Mouse (Mus musculus) neural tube, embryonic 11.5 days (tissue): ENCODE results near the gene Gpr35. TPM values are rescaled to one million over a fixed set of nuclear protein-coding genes. Genes with fewer than 3 reads are reported as not detected.
A peak's percentile ranks its signal among the peaks of the same experiment; 100 is the strongest.
"Not testable (repeated sequence)": the region's sequence is repeated elsewhere in the genome, so short reads cannot be mapped to it uniquely, and the experiment has no call there.

Experiments
- ATAC-seq: fragments of 200-750 bp; cut with Nextera tagmentation; 2 replicates; pipeline ENCODE4 v1.8.0; 2017; ENCODE audit warnings: moderate number of reproducible peaks, mild to moderate bottlenecking, moderate TSS enrichment, moderate library complexity; ENCODE audit not compliant: insufficient read depth, low FRiP score, low TSS enrichment
- DNase-seq: peaks from one replicate; pipeline ENCODE4 v3.0.0-alpha.2; 2015; ENCODE audit warnings: low spot score
- H3K27ac ChIP-seq: fragments of 300-500 bp; sonication (generic); 2 replicates; pipeline ENCODE4 v1.5.1; 2014; ENCODE audit warnings: low read depth, mild to moderate bottlenecking, low read length
- H3K27me3 ChIP-seq: fragments of 300-500 bp; sonication (generic); 2 replicates; pipeline ENCODE4 v1.6.1; 2014; ENCODE audit warnings: mild to moderate bottlenecking, low read length, mixed read lengths; ENCODE audit not compliant: control insufficient read depth, insufficient read depth
- H3K36me3 ChIP-seq: fragments of 300-500 bp; sonication (generic); 2 replicates; pipeline ENCODE4 v1.6.1; 2014; ENCODE audit warnings: mild to moderate bottlenecking, low read length, moderate library complexity, mixed read lengths; ENCODE audit not compliant: control insufficient read depth, insufficient read depth
- H3K4me1 ChIP-seq: fragments of 300-500 bp; sonication (generic); 2 replicates; pipeline ENCODE4 v1.6.1; 2014; ENCODE audit warnings: low read length, mixed read lengths; ENCODE audit not compliant: control insufficient read depth, insufficient read depth
- H3K4me2 ChIP-seq: fragments of 300-500 bp; sonication (generic); 2 replicates; pipeline ENCODE4 v1.6.1; 2014; ENCODE audit warnings: low read depth, mild to moderate bottlenecking, moderate library complexity
- H3K4me3 ChIP-seq: fragments of 300-500 bp; sonication (generic); 2 replicates; pipeline ENCODE4 v1.5.1; 2014; ENCODE audit warnings: low read depth, low read length
- H3K9ac ChIP-seq: fragments of 300-500 bp; sonication (generic); 2 replicates; pipeline ENCODE4 v1.6.1; 2014; ENCODE audit warnings: mild to moderate bottlenecking, low read length
- H3K9me3 ChIP-seq: fragments of 300-500 bp; sonication (generic); 2 replicates; pipeline ENCODE4 v1.6.1; 2016; ENCODE audit warnings: low read length; ENCODE audit not compliant: control insufficient read depth
- WGBS: fragments of 180-500 bp; shearing (Covaris S2); extraction: QIAGEN DNeasy Blood & Tissue Kit; methylation state at CpG from one replicate; pipeline ENCODE4 v1.1.7; 2014; 5-methylcytosine and 5-hydroxymethylcytosine counted together
- polyA plus RNA-seq: library from polyadenylated mRNA; unstranded; fragments of >200 nt; fragmentation: Nextera tagmentation; extraction: Ambion mirVana; gene quantifications from 2 replicates; pipeline ENCODE4 v1.2.1, GENCODE M21; 2014

The Gpr35 gene
- polyA plus RNA-seq, 1 experiment from 2014 or later: 0.13 TPM

GRCm38 (mm10) chr1:92936467-92936866 is 14.2 kb upstream of the Gpr35 start:
- Histone ChIP-seq H3K4me1 (peaks cover 19% of the 10 kb centered on the region), H3K27me3 (no peaks in the 10 kb centered on the region), H3K4me3 (no peak overlapping the region), H3K9me3 (no peaks in the 10 kb centered on the region), H3K27ac (no peak overlapping the region), H3K9ac (0 out of 2 replicates have a peak overlapping the region, but pooled peaks have one; percentile 11), H3K36me3 (peaks cover 4% of the 10 kb centered on the region; the same call in 1 of the 2 replicates), H3K4me2 (peak overlapping the region; percentile 3)
- WGBS: 62% methylated on average over 3 of the region's 3 CpGs
- no peak for DNase-seq
- ATAC-seq: no peak

GRCm38 (mm10) chr1:92937797-92938196 is 12.9 kb upstream of the Gpr35 start:
- H3K27me3 ChIP-seq: no peaks in the 10 kb centered on the region
- H3K9ac ChIP-seq: no peak overlapping the region
- H3K36me3 ChIP-seq: peaks cover 9% of the 10 kb centered on the region
- H3K27ac ChIP-seq: no peak overlapping the region
- peaks cover 19% of the 10 kb centered on the region for H3K4me1 ChIP-seq
- H3K9me3 ChIP-seq: no peaks in the 10 kb centered on the region
- no peak for DNase-seq
- H3K4me2 ChIP-seq: no peak overlapping the region
- 85% methylated on average over 3 of the region's 3 CpGs for WGBS
- H3K4me3 ChIP-seq: no peak overlapping the region
- no peak for ATAC-seq

GRCm38 (mm10) chr1:92939746-92940145 is 10.9 kb upstream of the Gpr35 start:
- Histone ChIP-seq H3K4me2 (no peak overlapping the region), H3K36me3 (peaks cover 12% of the 10 kb centered on the region), H3K9me3 (no peaks in the 10 kb centered on the region), H3K27me3 (no peaks in the 10 kb centered on the region), H3K9ac (no peak overlapping the region), H3K27ac (no peak overlapping the region), H3K4me1 (peaks cover 15% of the 10 kb centered on the region), H3K4me3 (no peak overlapping the region)
- WGBS: 94% methylated on average over 4 of the region's 4 CpGs
- ATAC-seq (no peak), DNase-seq (no peak)

GRCm38 (mm10) chr1:92943219-92943989 is 7.3 kb upstream of the Gpr35 start:
- WGBS: 94% methylated on average over 18 of the region's 19 CpGs
- Histone ChIP-seq H3K27ac (no peak overlapping the region), H3K36me3 (peaks cover 22% of the 10 kb centered on the region)

GRCm38 (mm10) chr1:92947966-92948365 is 2.7 kb upstream of the Gpr35 start:
- H3K4me2 ChIP-seq: no peak overlapping the region
- peaks cover 17% of the 10 kb centered on the region for H3K36me3 ChIP-seq
- H3K4me3 ChIP-seq: no peak overlapping the region
- no peaks in the 10 kb centered on the region for H3K9me3 ChIP-seq
- no peak overlapping the region for H3K9ac ChIP-seq
- H3K4me1 ChIP-seq: no peaks in the 10 kb centered on the region
- H3K27ac ChIP-seq: no peak overlapping the region
- no peak for ATAC-seq
- WGBS: 90% methylated on average over 3 of the region's 3 CpGs
- H3K27me3 ChIP-seq: no peaks in the 10 kb centered on the region
- DNase-seq: no peak

More at GRCm38 (mm10) chr1:92943219-92943989, 7.3 kb upstream of the Gpr35 start:
- no peak overlapping the region for H3K4me3 ChIP-seq
- ATAC-seq (no peak), DNase-seq (no peak)
- H3K9me3 ChIP-seq: no peaks in the 10 kb centered on the region
- H3K4me1 ChIP-seq: no peaks in the 10 kb centered on the region
- no peak overlapping the region for H3K9ac ChIP-seq
- H3K4me2 ChIP-seq: no peak overlapping the region
- H3K27me3 ChIP-seq: no peaks in the 10 kb centered on the region

GRCm38 (mm10) chr1:92949426-92949825 is 1.2 kb upstream of the Gpr35 start:
- Histone ChIP-seq H3K4me1 (no peaks in the 10 kb centered on the region), H3K9me3 (no peaks in the 10 kb centered on the region), H3K4me2 (no peak overlapping the region), H3K27ac (no peak overlapping the region), H3K36me3 (peaks cover 17% of the 10 kb centered on the region), H3K9ac (no peak overlapping the region), H3K27me3 (no peaks in the 10 kb centered on the region), H3K4me3 (no peak overlapping the region)
- ATAC-seq (no peak), DNase-seq (peak; percentile 22)
- WGBS: 60% methylated on average over 6 of the region's 6 CpGs

- Histone ChIP-seq H3K27me3 (no peaks in the 10 kb centered on the region), H3K4me1 (no peaks in the 10 kb centered on the region), H3K9ac (no peak overlapping the region), H3K9me3 (no peaks in the 10 kb centered on the region), H3K36me3 (peaks cover 4% of the 10 kb centered on the region), H3K4me2 (no peak overlapping the region), H3K4me3 (no peak overlapping the region), H3K27ac (no peak overlapping the region)
- DNase-seq: no peak
- WGBS: 75% methylated on average over 2 of the region's 2 CpGs
- ATAC-seq: no peak
These were observed 3.0 kb downstream of the Gpr35 start for GRCm38 (mm10) chr1:92953641-92954040.

- not testable (repeated sequence) for ATAC-seq, H3K4me2 ChIP-seq, DNase-seq, H3K27ac ChIP-seq, H3K27me3 ChIP-seq, H3K36me3 ChIP-seq, H3K4me1 ChIP-seq, H3K9ac ChIP-seq, H3K4me3 ChIP-seq, H3K9me3 ChIP-seq
- WGBS: 12% methylated on average over 11 of the region's 11 CpGs
These were observed 6.1 kb downstream of the Gpr35 start for GRCm38 (mm10) chr1:92956571-92957335.
